Mouse (Mus musculus): ENCODE measurements around the gene Cluh. TPM values are rescaled to one million over a fixed set of nuclear protein-coding genes. Genes with fewer than 3 reads are reported as not detected.

Cluh gene
- polyA plus RNA-seq, 1 experiment from 2014 or later = 71.3 TPM

GRCm38 (mm10) chr11:74623693-74624092, 25.6 kb upstream of the Cluh start:
- WGBS = 61% methylated on average over 6 of the region's 6 CpGs
- 0 out of 2 replicates have a peak overlapping the region, but pooled peaks have one; percentile 15 for H3K4me2 ChIP-seq
- no peak for ATAC-seq (ENCODE audit: insufficient number of reproducible peaks, low FRiP score)

GRCm38 (mm10) chr11:74625333-74625732, 24.0 kb upstream of the Cluh start:
- no peak overlapping the region for H3K4me3 ChIP-seq
- H3K4me1 ChIP-seq (replicated peaks) = peaks cover 7% of the 10 kb centered on the region
- H3K27ac ChIP-seq (ENCODE audit: poor library complexity, severe bottlenecking) = no peak overlapping the region
- peaks cover 21% of the 10 kb centered on the region for H3K27me3 ChIP-seq (replicated peaks)
- ATAC-seq (ENCODE audit: insufficient number of reproducible peaks, low FRiP score) = no peak
- H3K9ac ChIP-seq = no peak overlapping the region
- no peak overlapping the region for H3K4me2 ChIP-seq
- no peaks in the 10 kb centered on the region for H3K36me3 ChIP-seq
- no peaks in the 10 kb centered on the region for H3K9me3 ChIP-seq (replicated peaks)

More at GRCm38 (mm10) chr11:74623693-74624092, 25.6 kb upstream of the Cluh start:
- H3K27me3 ChIP-seq (replicated peaks) = peaks cover 35% of the 10 kb centered on the region
- peaks cover 15% of the 10 kb centered on the region for H3K4me1 ChIP-seq (replicated peaks)
- H3K36me3 ChIP-seq = no peaks in the 10 kb centered on the region
- H3K9me3 ChIP-seq (replicated peaks) = no peaks in the 10 kb centered on the region
- no peak overlapping the region for H3K27ac ChIP-seq (ENCODE audit: poor library complexity, severe bottlenecking)
- no peak overlapping the region for H3K4me3 ChIP-seq
- no peak overlapping the region for H3K9ac ChIP-seq

- no peak overlapping the region for H3K4me3 ChIP-seq
- peaks cover 7% of the 10 kb centered on the region for H3K4me1 ChIP-seq (replicated peaks)
- no peak overlapping the region for H3K27ac ChIP-seq (ENCODE audit: poor library complexity, severe bottlenecking)
- no peak overlapping the region for H3K4me2 ChIP-seq
- WGBS = 77% methylated on average over 3 of the region's 3 CpGs
- no peaks in the 10 kb centered on the region for H3K36me3 ChIP-seq
- no peak for ATAC-seq (ENCODE audit: insufficient number of reproducible peaks, low FRiP score)
- H3K9ac ChIP-seq = no peak overlapping the region
- no peaks in the 10 kb centered on the region for H3K9me3 ChIP-seq (replicated peaks)
- peaks cover under 1% of the 10 kb centered on the region; the same call in 1 of the 2 replicates for H3K27me3 ChIP-seq (replicated peaks)
These were observed 21.8 kb upstream of the Cluh start for GRCm38 (mm10) chr11:74627481-74627880.

- Histone ChIP-seq H3K27me3 (replicated peaks) (no peaks in the 10 kb centered on the region), H3K9ac (no peak overlapping the region), H3K4me2 (no peak overlapping the region), H3K27ac (ENCODE audit: poor library complexity, severe bottlenecking) (no peak overlapping the region), H3K36me3 (no peaks in the 10 kb centered on the region), H3K4me1 (replicated peaks) (peaks cover 1% of the 10 kb centered on the region; the same call in 1 of the 2 replicates), H3K9me3 (replicated peaks) (no peaks in the 10 kb centered on the region), H3K4me3 (no peak overlapping the region)
- no peak for ATAC-seq (ENCODE audit: insufficient number of reproducible peaks, low FRiP score)
- WGBS = 53% methylated on average over 7 of the region's 7 CpGs
These were observed 17.2 kb upstream of the Cluh start for GRCm38 (mm10) chr11:74631880-74632789.

DNA sequence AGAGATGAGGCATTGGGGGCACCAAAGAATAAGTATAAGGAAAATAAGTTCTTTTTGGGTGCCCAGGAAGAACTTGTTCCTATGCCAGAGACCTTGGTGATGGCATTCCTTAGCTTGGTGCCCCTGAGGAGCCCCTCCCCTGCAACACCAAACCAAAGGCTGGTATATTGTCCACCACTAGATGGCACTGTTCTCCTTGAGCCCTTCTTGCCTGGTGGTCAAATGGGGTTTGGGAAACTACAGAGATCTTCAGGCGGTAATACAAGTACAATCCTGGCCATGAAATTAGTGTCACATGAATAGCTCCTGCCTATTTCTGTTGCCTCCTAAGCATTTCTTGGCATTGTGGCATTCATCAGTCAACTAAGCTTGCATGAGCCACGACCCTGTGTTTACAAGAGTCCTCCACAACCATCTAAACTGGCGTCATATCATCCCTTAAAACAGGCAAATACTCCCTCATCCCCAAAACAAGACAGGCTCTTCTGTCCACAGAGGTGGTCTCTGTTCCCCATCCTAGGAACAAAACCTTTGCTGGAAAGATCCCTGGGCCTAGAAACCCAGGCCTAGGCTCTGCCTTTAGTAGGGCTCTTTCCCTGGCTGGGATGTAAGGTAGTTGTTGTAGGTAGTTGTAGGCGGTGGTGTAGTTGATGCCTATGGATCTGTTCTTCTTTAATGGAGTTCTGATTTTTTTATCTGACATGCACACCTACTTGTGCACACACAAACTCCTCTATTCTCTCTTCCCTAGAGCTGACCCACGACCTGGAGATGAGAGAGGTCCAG, 14.6 kb upstream of the Cluh start:
- no peak overlapping the region for H3K9ac ChIP-seq
- no peak for ATAC-seq (ENCODE audit: insufficient number of reproducible peaks, low FRiP score)
- 67% methylated on average over 5 of the region's 5 CpGs for WGBS
- no peaks in the 10 kb centered on the region for H3K9me3 ChIP-seq (replicated peaks)
- no peaks in the 10 kb centered on the region for H3K27me3 ChIP-seq (replicated peaks)
- H3K4me1 ChIP-seq (replicated peaks) = peaks cover 19% of the 10 kb centered on the region
- no peak overlapping the region for H3K27ac ChIP-seq (ENCODE audit: poor library complexity, severe bottlenecking)
- no peak overlapping the region for H3K4me3 ChIP-seq
- H3K36me3 ChIP-seq = no peaks in the 10 kb centered on the region
- H3K4me2 ChIP-seq = no peak overlapping the region

- peak overlapping the region; percentile 84; the same call in 1 of the 2 replicates for H3K27ac ChIP-seq (ENCODE audit: poor library complexity, severe bottlenecking)
- H3K36me3 ChIP-seq = no peaks in the 10 kb centered on the region
- peak overlapping the region; percentile 82 for H3K4me2 ChIP-seq
- peak overlapping the region; percentile 83 for H3K4me3 ChIP-seq
- ATAC-seq (ENCODE audit: insufficient number of reproducible peaks, low FRiP score) = no peak
- peaks cover 28% of the 10 kb centered on the region for H3K4me1 ChIP-seq (replicated peaks)
- no peaks in the 10 kb centered on the region for H3K9me3 ChIP-seq (replicated peaks)
- no peaks in the 10 kb centered on the region; the same call in 1 of the 2 replicates for H3K27me3 ChIP-seq (replicated peaks)
- WGBS = 25% methylated on average over 8 of the region's 8 CpGs
- H3K9ac ChIP-seq = peak overlapping the region; percentile 83
These were observed 11.8 kb upstream of the Cluh start for GRCm38 (mm10) chr11:74637486-74637885.

- H3K4me1 ChIP-seq (replicated peaks) = peaks cover 28% of the 10 kb centered on the region
- no peaks in the 10 kb centered on the region; the same call in 1 of the 2 replicates for H3K27me3 ChIP-seq (replicated peaks)
- ATAC-seq (ENCODE audit: insufficient number of reproducible peaks, low FRiP score) = peak; percentile 88
- peak overlapping the region; percentile 83 for H3K9ac ChIP-seq
- no peaks in the 10 kb centered on the region for H3K9me3 ChIP-seq (replicated peaks)
- H3K4me3 ChIP-seq = peak overlapping the region; percentile 83
- H3K36me3 ChIP-seq = no peaks in the 10 kb centered on the region
- WGBS = under 1% methylated on average over 86 of the region's 86 CpGs
- H3K4me2 ChIP-seq = peak overlapping the region; percentile 82
- peak overlapping the region; percentile 84 for H3K27ac ChIP-seq (ENCODE audit: poor library complexity, severe bottlenecking)
These were observed 11.1 kb upstream of the Cluh start for GRCm38 (mm10) chr11:74637971-74638790.

- peak; percentile 6; the same call in 1 of the 2 replicates for ATAC-seq (ENCODE audit: insufficient number of reproducible peaks, low FRiP score)
- H3K4me3 ChIP-seq = peak overlapping the region; percentile 83
- 10% methylated on average over 9 of the region's 9 CpGs for WGBS
- peaks cover 28% of the 10 kb centered on the region for H3K4me1 ChIP-seq (replicated peaks)
- no peaks in the 10 kb centered on the region; the same call in 1 of the 2 replicates for H3K27me3 ChIP-seq (replicated peaks)
- H3K9ac ChIP-seq = peak overlapping the region; percentile 83
- no peaks in the 10 kb centered on the region for H3K36me3 ChIP-seq
- H3K27ac ChIP-seq (ENCODE audit: poor library complexity, severe bottlenecking) = peak overlapping the region; percentile 84
- H3K9me3 ChIP-seq (replicated peaks) = no peaks in the 10 kb centered on the region
- peak overlapping the region; percentile 82 for H3K4me2 ChIP-seq
These were observed 10.4 kb upstream of the Cluh start for GRCm38 (mm10) chr11:74638791-74639411.

- Histone ChIP-seq H3K27me3 (replicated peaks) (no peaks in the 10 kb centered on the region; the same call in 1 of the 2 replicates), H3K9ac (no peak overlapping the region; the same call in 1 of the 2 replicates), H3K4me2 (no peak overlapping the region), H3K27ac (ENCODE audit: poor library complexity, severe bottlenecking) (no peak overlapping the region), H3K9me3 (replicated peaks) (no peaks in the 10 kb centered on the region), H3K4me3 (no peak overlapping the region), H3K4me1 (replicated peaks) (peaks cover 28% of the 10 kb centered on the region), H3K36me3 (no peaks in the 10 kb centered on the region)
- 50% methylated on average over 1 of the region's 1 CpGs for WGBS
- no peak for ATAC-seq (ENCODE audit: insufficient number of reproducible peaks, low FRiP score)
These were observed 9.7 kb upstream of the Cluh start for GRCm38 (mm10) chr11:74639628-74640027.

GRCm38 (mm10) chr11:74647966-74648365, 1.3 kb upstream of the Cluh start:
- Histone ChIP-seq H3K4me2 (no peak overlapping the region), H3K36me3 (no peaks in the 10 kb centered on the region), H3K4me3 (no peak overlapping the region), H3K27ac (ENCODE audit: poor library complexity, severe bottlenecking) (no peak overlapping the region), H3K9me3 (replicated peaks) (no peaks in the 10 kb centered on the region), H3K27me3 (replicated peaks) (no peaks in the 10 kb centered on the region), H3K4me1 (replicated peaks) (peaks cover 38% of the 10 kb centered on the region), H3K9ac (no peak overlapping the region)
- no peak for ATAC-seq (ENCODE audit: insufficient number of reproducible peaks, low FRiP score)
- 87% methylated on average over 1 of the region's 1 CpGs for WGBS
